Mouse (Mus musculus): ENCODE results near the gene Cfd.

Gene Cfd

DNA sequence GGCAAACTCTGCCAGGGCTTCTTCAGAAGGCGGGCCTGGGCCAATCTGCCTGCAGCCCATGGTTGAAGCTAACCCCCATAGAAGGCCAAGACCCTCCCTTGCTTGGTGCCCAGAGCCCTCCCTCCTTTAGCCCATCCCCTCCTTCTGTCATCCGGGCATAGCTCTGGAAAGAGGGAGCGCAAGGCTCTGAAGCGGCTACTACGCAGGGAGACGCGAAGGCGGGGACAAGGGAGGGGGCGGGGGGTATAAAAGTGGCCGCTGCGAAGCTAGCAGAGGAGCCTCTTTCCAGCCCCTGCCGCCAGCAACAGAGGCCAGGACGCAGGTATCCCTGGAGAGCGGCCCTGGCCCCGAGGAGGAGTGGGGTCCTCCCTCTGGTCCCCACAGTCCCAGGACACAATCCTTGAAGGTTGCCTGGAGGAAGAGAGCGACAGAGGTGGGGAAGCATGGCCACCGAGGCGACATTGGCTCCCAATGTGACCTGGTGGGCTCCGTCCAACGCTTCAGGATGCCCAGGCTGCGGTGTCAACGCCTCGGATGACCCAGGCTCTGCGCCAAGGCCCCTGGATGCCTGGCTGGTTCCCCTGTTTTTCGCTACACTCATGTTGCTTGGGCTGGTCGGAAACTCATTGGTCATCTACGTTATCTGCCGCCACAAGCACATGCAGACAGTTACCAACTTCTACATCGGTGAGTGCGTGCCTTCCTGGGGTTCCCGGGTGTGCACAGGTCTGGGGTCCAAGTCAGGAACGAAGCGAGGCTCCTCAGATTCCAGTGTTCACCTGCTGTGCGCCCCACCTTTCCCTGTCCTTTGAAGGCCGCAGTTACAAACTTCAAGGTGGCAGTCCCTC, 27.8 kb downstream of the Cfd start:
- DNase-seq: peak in 1 of 2 experiments; percentile 61

DNA sequence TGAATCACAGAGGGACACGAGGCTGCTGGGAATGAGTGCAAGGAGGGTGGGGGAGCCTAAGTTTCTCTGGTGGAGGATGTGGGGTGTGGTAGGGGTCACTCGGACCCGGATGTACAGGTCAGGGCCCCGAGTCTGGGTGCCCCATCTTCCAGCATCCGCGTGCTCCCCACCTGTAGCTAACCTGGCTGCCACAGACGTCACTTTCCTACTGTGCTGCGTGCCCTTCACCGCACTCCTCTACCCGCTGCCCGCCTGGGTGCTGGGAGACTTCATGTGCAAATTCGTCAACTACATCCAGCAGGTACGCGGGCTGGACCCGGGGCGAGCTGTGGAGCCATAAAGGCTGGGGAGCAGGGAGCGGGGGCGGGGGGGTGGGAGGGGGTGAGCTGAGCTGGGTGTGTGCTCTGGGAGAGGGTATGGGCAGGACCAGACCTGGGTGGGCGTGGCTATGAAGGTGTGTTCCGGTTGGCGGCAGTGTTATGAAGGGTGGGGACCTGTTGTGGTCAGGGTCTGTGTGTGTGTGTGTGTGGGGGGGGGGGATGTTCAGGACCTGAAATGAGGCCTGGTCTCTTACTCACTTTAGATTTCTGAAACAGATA, 28.7 kb downstream of the Cfd start:
- no peak for DNase-seq

DNA sequence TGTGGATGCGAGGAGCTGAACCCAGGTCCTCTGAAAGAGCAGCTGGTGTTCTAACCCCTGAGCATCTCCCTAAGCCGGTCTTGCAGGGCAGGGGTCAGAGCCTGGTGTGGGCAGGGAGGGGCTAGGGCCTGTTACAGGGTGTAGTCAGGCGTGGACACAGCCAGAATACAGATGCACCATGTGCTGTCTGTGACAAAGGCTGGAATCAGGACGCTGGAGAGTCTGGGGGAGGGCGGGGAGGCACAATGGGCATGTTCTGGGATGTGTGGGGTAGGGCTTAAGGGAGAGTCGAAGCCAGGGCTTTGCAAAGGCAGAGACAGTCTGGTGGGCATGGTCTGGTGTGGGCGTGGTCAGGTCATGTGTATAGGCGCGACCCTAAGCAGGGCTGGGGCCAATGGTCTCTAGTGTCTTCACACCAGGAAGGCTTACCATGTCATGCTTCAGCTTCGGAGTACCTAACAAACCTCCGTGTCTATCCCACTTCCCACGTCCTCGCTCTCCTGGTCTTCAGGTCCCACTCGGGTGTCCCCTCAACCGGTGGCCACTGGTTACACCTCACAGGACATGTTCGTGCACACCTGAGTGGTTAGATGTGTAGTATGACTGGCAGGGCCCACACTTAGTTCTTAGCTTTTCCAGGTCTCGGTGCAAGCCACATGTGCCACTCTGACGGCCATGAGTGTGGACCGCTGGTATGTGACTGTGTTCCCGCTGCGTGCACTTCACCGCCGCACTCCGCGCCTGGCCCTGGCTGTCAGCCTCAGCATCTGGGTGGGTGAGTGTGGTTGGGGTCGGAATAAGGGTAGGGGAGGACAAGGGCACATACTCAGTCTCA, 29.6 kb downstream of the Cfd start:
- DNase-seq: no peak

DNA sequence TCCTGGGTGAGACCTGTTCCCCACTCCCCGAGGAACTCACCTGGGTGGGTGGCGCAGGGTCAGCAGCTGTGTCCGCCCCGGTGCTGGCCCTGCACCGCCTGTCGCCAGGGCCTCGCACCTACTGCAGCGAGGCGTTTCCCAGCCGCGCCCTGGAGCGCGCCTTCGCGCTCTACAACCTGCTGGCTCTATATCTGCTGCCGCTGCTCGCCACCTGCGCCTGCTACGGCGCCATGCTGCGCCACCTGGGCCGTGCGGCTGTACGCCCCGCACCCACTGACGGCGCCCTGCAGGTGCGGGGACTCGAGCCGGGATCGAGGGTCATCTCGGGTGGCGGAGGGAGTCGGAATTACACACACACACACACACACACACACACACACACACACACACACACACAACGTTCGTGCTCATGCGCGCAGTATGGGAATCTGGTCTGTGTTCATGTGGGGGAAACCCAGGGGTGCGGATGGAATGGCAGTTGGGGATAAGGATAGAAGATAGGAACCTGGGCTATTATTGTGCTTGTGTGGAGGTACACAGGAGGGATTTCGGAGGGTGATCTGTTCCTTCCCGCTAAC, 30.4 kb downstream of the Cfd start, which contains the start of gene R3hdm4:
Gene R3hdm4 (minus strand): TSS at position 251 of the 578 bp plus-strand sequence.
- no peak for DNase-seq

DNA sequence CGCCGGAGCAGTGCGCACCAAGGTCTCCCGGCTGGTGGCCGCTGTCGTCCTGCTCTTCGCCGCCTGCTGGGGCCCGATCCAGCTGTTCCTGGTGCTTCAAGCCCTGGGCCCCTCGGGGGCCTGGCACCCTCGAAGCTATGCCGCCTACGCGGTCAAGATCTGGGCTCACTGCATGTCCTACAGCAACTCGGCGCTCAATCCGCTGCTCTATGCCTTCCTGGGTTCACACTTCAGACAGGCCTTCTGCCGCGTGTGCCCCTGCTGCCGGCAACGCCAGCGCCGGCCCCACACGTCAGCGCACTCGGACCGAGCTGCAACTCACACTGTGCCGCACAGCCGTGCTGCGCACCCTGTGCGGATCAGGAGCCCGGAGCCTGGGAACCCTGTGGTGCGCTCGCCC, 30.9 kb downstream of the Cfd start:
- no peak for DNase-seq

DNA sequence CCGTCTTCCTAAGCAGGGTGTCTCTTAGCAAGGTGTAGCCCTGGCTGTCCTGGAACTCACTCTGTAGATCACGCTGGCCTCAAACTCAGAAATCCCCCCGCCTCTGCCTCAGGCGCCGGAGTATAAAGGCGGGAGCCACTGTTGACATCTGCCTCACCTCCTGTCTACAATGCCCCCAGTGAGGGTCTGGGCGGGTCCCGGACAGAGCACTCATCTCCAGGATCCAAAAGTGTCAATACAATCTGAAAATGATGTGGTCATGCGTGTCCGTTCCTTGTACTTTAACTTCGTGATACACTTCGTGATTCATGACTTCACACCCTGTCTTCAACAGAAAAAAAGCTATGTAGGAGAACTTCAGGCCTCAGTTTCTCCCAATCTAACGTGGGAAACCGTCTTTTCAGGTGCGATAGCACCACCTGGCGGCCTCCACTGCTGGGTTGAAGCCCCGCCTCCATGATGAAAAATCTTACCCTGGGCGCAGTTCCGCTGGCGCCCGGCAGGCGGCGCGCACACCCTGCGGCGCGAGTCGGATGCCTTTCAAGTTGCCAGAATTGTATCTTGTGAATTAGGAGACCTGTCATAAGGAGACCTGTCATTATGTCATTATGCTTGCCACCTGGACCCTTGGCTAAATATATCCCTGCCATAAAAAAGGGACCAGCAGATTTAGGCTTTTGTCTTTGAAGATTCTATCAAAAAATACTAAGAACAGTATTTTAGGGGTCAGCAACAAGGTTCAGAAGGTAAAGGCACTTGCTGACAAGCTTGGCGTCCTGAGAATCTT, 34.5 kb downstream of the Cfd start:
- peak; percentile 91 to 95 for DNase-seq

DNA sequence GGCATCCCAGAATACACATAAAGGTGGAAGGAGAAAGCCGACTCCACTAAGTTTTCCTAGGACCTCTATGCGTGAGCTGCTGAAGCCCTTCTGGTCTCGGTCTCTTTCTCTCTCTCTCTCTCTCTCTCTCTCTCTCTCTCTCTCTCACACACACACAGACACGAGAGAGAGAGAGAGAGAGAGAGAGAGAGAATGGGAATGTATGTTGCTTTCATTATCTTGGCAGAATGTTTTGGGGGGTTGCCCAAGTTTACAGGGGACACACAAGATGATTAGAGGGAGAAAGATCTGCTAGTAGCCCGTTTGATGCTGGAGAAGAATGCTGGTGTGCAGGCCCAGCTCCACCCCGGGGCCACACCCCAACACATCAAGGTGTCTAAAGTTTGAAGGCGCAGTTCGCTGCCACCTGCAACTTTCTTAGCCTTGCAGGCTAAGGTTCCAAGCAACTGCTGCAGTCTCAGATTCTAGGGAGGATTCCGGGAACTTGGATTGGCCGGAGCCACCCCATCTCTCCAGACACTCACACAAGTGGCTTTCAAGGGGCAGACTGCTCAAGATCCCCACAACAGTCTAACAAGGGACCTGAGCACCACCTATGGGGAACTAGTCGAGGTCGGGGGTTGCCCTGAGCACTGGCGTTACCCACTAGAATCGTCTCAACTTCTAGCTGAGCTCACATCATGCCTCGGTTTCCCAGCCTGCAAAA, 35.3 kb downstream of the Cfd start:
- DNase-seq: no peak

DNA sequence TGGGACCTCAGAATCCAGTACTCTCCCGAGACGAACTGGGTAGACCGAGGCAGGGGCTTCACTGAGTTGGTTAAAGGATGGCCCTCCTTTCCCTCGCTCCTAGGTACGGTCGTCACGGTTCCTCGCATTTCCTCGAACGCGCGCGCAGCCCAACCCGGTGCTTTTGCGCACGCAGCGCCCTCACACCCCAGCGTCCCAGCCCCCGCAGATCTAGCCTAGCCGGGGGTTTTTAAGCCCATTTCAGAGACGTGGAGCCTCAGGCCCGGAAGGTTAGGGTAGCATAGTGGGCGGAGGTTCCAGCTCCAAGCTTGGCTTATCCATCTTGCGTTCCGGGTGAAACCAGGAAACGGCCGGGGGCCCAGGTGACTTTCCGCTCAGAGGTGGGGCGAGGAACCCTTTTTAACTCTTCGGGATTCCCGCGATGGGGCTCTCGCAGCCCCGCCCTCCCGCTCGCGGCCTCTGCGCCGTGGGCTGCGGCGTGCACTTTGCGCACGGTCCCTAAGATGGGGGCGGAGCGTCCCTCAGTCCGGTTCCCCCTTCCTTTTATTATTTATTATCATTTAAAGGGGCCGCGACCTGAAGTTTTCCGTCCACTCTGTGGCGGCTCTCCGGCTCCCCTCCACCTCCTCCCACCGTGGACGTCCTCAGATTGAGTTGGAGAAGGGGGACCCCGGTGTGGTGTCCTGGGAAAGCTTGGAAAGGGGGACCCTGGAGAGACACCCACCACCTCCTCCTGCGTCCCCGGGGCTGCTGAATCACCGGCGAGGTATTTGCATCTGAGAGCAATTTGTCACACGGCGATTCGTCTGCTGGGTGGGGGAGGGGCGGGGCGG, 36.1 kb downstream of the Cfd start, which contains the start of gene Arid3a:
Gene Arid3a (plus strand): TSS at position 553 of the 833 bp plus-strand sequence.
- peak; percentile 95 to 96 for DNase-seq

DNA sequence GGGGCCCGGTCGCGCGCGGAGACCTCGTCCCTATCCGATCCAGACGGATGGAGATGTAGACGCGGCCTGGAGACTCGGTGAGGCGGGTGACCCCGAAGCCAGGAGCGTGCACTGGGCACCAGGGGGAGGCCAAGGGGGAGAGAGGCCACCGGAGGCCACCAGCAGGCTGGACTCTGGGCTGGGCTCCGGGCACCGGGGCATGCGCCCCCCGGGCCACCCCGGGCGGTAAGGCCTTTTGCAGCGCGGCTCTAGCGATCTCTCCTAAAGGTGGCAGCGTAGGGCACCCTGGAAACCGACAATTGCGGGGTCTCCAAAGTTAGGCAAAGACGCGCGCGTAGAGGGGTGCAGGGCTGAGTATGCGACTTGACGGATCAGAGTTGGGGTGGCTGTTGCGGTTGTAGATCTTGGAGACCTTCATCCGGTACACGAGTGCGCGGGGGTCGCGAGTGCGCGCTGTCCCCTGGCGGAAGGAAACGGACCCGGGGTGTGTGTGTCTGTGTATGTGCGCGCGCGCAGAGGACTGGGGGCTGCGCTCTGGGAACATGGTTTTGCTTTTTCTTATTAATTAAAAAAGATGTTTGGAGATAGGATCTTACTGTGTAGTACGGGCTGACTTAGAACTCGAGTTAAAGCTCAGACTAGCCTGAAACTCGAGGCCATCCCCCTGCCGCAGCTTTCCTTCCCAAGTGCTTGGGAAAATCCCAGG, 36.8 kb downstream of the Cfd start:
- DNase-seq: peak; percentile 78 to 83

DNA sequence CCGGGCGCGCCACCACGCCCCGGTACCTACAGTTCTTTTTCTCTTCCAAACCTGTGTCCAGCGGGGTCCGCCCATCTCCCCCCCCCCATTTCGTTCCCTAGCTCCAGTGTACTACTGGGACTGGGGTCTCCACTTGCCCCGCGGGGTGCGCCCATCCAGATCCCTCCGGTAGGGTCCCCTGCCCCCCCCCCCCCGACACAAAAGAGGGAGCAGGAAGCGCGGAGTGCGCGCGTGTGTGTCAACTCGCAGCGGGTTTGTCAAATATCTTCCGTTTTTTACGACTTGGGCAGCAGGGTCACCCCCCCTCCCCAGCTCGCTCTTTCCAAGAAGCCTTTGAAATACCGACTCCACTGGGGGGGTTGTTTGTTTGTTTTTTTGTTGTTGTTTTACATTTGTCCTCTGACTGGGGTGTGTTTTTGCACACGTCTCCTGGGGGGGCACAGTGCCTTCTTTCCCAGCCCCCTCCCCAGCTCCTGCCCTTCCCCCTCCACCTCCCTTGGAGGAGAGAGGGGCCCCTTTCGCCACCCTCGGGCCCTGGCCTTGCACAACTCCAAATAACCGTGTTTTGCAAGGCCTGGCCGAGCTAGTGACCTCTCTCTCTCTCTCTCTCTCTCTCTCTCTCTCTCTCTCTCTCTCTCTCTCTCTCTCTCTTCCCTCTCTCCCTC, 37.5 kb downstream of the Cfd start:
- peak; percentile 75 to 84 for DNase-seq

DNA sequence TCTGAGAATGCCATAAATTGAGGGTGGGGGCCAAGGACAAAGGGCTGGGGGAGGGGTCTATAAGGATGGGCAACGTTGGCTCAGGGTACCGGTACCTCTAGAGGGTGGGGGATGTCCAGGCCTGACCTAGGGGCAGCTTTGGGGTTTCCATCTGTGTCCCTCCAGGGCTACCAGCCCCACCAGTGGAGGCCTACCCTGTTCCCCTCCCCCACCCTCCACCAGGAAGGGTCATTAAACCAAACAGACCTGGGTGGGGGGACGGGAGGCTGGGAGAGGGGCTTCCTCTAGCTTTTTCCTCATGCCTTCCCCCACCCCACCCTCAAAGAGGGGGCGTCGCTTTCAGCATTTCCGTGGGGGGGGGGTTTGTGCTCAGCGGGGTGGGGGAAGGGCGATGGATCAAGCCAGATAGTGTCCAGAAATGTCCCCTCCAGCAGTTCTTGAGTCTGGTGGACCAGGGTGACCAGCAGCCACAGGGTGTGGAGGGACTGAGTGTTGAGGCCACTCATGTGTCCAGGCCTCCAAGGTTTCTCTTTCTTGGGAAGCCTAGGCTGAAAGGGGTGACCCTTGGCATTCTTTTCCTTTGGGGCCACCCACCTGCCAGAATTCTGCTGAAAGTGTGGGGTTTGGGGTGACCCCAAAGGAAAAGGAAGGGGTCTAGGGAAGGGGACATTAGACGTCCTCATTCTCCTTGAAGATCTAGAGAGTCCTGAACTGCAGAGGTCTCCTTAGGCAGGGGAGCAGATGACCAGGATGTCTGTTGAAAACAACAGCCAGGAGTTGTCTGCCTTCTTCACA, 38.5 kb downstream of the Cfd start:
- DNase-seq: no peak

DNA sequence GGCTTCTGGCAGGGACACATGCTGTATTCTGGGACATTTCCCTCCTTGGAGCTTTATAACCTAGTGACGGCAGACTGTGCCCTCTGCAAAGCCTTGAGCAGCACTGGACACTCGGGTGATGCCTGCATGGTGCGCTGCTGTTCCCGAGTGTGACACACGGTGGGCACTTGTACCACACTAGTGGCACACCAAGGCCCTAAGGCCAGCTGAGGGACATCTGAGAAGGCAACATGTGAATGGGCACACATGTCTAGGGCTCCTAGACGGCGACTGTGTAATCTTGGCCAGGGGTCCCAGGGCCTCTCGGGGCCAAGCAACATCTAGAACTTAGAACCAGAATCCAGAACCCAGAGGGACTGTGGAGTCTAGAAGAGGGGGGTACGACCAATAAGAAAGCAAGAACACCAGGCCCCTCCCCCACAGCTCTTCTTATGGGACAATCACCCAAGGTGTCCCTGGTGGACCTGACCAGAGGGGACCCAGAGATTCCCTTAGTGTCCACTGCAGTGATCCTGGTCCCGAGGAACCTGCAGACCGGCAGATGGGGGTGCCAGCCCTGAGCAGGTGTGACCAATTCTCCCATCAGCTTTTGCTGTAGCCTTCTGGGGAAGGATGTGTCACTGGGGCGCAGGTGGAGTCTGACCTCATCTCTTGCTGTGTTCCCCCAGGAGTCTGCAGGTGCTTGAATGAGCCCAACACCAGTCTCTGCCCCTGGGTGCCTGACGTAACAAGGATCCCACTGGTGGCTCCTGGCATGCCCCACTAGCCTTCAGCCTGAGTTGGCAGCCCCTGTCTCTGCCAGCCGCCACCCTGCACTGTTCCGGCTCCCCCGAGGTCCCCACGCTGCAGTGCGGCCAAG, 39.5 kb downstream of the Cfd start:
- no peak for DNase-seq

DNA sequence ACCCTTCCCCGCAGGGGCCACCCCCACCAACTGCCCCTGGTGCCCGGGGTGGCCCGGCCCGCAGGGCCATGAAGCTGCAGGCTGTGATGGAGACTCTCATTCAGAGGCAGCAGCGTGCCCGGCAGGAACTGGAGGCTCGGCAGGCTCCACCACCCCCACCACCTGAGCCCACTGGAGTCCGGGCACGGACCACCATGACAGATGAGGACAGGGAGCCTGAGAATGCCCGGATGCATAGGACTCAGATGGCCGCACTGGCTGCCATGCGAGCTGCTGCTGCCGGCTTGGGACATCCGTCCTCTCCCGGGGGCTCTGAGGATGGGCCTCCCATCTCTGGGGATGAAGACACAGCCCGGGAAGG, 40.2 kb downstream of the Cfd start:
- no peak for DNase-seq

DNA sequence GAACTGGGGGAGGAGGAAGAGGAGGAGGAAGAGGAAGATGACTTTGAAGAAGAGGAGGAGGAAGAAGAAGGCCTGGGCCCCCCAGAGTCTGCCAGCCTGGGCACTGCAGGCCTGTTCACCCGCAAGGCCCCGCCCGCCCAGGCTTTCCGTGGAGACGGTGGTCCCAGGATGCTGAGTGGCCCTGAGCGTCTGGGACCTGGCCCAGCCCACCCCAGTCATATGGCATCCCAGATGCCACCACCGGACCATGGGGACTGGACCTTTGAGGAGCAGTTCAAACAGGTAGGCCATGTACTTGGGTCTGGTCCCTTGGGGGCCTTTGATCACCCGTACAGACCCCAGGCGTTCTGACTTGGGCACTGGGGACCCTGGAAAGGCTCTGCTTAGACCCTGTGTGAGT, 41.1 kb downstream of the Cfd start:
- DNase-seq: no peak

DNA sequence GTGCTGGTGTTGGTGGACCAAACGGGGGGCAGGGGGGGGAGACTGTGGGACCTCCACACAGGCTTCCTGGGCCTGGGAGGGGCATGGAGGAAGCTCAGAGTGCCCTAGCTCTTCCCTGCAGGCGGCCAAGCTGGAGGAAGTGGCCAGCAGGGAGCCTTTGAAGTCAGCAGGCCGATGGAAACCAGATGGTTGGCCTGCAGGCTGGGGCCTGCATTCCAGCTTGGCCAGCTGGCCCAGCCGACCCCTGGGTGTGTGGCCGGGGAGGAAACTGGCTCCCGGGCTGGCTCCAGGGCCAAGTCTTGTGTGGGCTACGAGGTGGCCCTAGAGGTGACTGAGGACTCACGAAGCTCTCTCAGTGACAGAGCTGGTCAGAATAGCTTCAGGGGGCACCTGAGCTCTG, 42.1 kb downstream of the Cfd start:
- DNase-seq: peak; percentile 82 to 94

DNA sequence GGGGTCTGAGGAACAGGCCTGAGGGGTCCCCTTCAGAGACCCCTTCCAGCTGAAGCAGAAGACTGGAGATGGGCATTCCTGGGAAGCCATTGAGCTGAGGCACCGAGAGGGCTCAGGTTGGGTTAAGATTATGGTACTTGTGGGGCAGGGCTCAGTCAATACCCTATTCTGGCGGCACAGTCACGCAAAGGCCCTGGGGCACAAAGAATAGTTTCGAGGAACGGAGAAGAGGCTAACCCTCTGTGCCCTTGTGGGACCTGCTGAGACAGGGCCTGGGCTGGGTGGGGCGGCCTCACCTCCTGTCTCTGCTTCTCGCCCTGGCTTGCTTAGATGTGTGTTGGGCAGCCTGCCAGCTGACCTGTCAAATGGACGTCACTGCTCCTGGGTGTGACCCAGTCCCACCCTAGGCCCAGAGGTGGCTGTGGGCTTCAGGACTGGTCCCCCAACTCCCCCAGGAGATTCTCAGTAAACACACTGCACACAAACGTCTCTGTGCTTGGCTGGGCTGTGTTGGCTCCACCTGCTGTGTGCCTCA, 42.6 kb downstream of the Cfd start:
- DNase-seq: peak; percentile 53 to 64

DNA sequence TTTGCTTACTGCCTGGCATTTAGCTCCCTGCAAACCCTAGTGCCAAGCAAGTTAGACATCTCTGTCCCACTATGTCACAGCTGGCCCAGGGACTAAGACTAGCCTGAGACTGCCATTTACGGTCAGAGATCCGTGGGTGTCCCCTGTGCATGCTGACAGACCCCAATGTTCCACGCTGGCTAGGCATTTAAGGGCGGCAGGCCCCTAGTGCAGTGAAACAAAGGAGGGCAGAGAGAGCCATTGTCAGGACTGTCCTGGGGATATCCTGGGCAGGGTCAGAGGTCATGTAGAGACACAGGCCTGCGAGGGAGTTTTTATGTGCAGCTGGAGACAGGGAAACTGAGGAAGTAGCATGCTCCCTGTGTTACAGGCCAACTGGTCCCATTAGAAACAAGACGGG, 43.2 kb downstream of the Cfd start:
- DNase-seq: no peak
